Comparison of ENCODE assay signal across 23 mouse cellular contexts in the genomic region with DNA sequence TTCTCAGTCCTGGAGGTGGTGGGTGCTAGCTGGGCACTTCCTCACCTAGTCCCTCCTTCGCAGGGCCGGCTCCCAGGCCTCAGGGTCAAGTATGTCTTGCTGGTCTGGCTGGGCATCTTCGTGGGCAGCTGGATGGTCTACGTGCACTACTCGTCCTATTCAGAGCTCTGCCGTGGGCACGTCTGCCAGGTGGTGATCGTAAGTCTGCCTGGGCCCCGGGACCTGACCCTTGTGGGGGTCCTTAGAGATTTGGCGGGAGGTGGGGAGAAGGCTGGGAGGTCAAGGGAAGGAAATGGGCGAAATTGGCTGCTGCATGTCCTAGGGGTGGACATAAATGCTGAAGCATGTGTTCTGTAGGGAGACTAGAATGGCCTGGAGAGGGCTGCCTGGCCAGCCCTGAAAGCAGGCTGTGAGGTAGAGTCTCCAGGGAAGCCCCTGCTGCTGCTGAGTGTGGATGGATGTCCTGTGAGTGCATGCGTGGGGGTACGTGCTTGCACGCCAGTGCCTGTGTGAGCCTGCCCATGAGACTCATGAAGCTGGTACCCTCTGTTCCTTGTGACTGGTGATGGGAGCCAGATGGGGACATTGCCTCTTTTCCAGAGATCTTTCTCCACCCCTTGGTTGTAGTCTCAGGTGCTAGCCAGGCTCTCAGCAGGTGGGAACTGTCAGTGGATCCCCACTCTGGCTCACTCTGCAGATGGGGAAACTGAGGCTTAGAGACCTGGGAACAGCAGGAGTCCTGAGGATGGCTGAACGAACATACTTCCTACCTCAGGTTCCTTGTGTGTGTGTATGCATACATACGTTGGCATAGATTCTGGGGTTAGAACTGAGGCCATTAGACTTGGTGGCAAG. TPM values are rescaled to one million over a fixed set of nuclear protein-coding genes. Genes with fewer than 3 reads are reported as not detected.
DNase-seq lines count a peak whose midpoint lies in the region; ATAC-seq and TF ChIP-seq lines count a peak whose summit lies in the region.
"Had no signal": no experiment of that assay in that cellular context is flagged by ENCODE, and none has a peak within 500 bp of the region (broad histone marks: within the 10 kb centered on the region; RNA-seq: fewer than 3 reads in every experiment).

No protein-coding gene starts in this region.

- no peak overlapping the region for H3K4me2 ChIP-seq in forebrain, embryonic 12.5 days
- H3K4me2 ChIP-seq in forebrain, embryonic 16.5 days (ENCODE audit: low read length): no peak overlapping the region
- no peak overlapping the region for H3K4me2 ChIP-seq in midbrain, embryonic 12.5 days (replicated peaks)
- no peak overlapping the region for H3K4me2 ChIP-seq in midbrain, embryonic 14.5 days (ENCODE audit: low read length)
- no peak overlapping the region for H3K4me2 ChIP-seq in liver, postnatal 0 days (ENCODE audit: low read depth, low read length)

- H3K27ac ChIP-seq in forebrain, embryonic 12.5 days: peak overlapping the region; percentile 39; the same call in 1 of the 2 replicates
- H3K27ac ChIP-seq in forebrain, embryonic 16.5 days (ENCODE audit: low read length): no peak overlapping the region
- peak overlapping the region; percentile 31 for H3K27ac ChIP-seq in midbrain, embryonic 12.5 days (replicated peaks)
- no peak overlapping the region for H3K27ac ChIP-seq in midbrain, embryonic 10.5 days (replicated peaks)
- H3K27ac ChIP-seq in midbrain, embryonic 14.5 days (replicated peaks; ENCODE audit: low read depth, low read length): no peak overlapping the region
- H3K27ac ChIP-seq in liver, postnatal 0 days (ENCODE audit: low read depth): no peak overlapping the region
- H3K27ac ChIP-seq: kidney, postnatal 0 days; stomach, postnatal 0 days had no signal

- no peaks in the 10 kb centered on the region for H3K27me3 ChIP-seq in forebrain, embryonic 12.5 days
- H3K27me3 ChIP-seq in forebrain, embryonic 16.5 days (replicated peaks; ENCODE audit: control insufficient read depth, insufficient read depth, low read length): no peaks in the 10 kb centered on the region
- no peaks in the 10 kb centered on the region for H3K27me3 ChIP-seq in midbrain, embryonic 12.5 days
- H3K27me3 ChIP-seq in midbrain, embryonic 10.5 days (ENCODE audit: low read depth, poor library complexity, severe bottlenecking): peaks cover 1% of the 10 kb centered on the region; the same call in 1 of the 2 replicates
- no peaks in the 10 kb centered on the region for H3K27me3 ChIP-seq in midbrain, embryonic 14.5 days (ENCODE audit: control insufficient read depth, insufficient read depth, low read length)
- no peaks in the 10 kb centered on the region for H3K27me3 ChIP-seq in liver, postnatal 0 days (ENCODE audit: insufficient read depth, low read length)

- TF ChIP-seq EP300 in liver, postnatal 0 days (IDR thresholded peaks at IDR 0.05; ENCODE audit: low read depth): no peak

- peaks cover 52% of the 10 kb centered on the region for H3K4me1 ChIP-seq in forebrain, embryonic 12.5 days
- peaks cover 42% of the 10 kb centered on the region for H3K4me1 ChIP-seq in forebrain, embryonic 16.5 days (replicated peaks; ENCODE audit: control insufficient read depth, insufficient read depth, low read length)
- H3K4me1 ChIP-seq in midbrain, embryonic 12.5 days: peaks cover 35% of the 10 kb centered on the region
- peaks cover 63% of the 10 kb centered on the region for H3K4me1 ChIP-seq in midbrain, embryonic 10.5 days
- peaks cover 38% of the 10 kb centered on the region for H3K4me1 ChIP-seq in midbrain, embryonic 14.5 days (ENCODE audit: control insufficient read depth, insufficient read depth, low read length)
- H3K4me1 ChIP-seq in liver, postnatal 0 days (ENCODE audit: insufficient read depth): peaks cover 11% of the 10 kb centered on the region

- WGBS in forebrain, embryonic 12.5 days: 88% methylated on average over 16 of the region's 16 CpGs
- 85% methylated on average over 16 of the region's 16 CpGs for WGBS in forebrain, embryonic 16.5 days
- whole genome bisulfite sequencing in midbrain, embryonic 12.5 days: 87% methylated on average over 16 of the region's 16 CpGs
- 88% methylated on average over 16 of the region's 16 CpGs for WGBS in midbrain, embryonic 10.5 days
- 85% methylated on average over 16 of the region's 16 CpGs for WGBS in midbrain, embryonic 14.5 days
- WGBS in liver, postnatal 0 days (ENCODE audit: insufficient replicate concordance): 77% methylated on average over 16 of the region's 16 CpGs

- H3K9me3 ChIP-seq in forebrain, embryonic 12.5 days: no peaks in the 10 kb centered on the region
- H3K9me3 ChIP-seq in forebrain, embryonic 16.5 days (ENCODE audit: control insufficient read depth, low read length): no peaks in the 10 kb centered on the region
- H3K9me3 ChIP-seq in midbrain, embryonic 12.5 days: no peaks in the 10 kb centered on the region
- H3K9me3 ChIP-seq in midbrain, embryonic 10.5 days (replicated peaks): no peaks in the 10 kb centered on the region
- H3K9me3 ChIP-seq in midbrain, embryonic 14.5 days (ENCODE audit: control insufficient read depth, low read length): no peaks in the 10 kb centered on the region
- no peaks in the 10 kb centered on the region for H3K9me3 ChIP-seq in liver, postnatal 0 days (ENCODE audit: low read length)

- H3K9ac ChIP-seq in forebrain, embryonic 12.5 days: no peak overlapping the region
- no peak overlapping the region for H3K9ac ChIP-seq in forebrain, embryonic 16.5 days (replicated peaks; ENCODE audit: low read depth, low read length)
- no peak overlapping the region for H3K9ac ChIP-seq in midbrain, embryonic 12.5 days (replicated peaks)
- H3K9ac ChIP-seq in midbrain, embryonic 14.5 days (replicated peaks; ENCODE audit: low read length): peak overlapping the region; percentile 20; the same call in 1 of the 2 replicates
- no peak overlapping the region for H3K9ac ChIP-seq in liver, postnatal 0 days (replicated peaks)

- H3K4me3 ChIP-seq in forebrain, embryonic 12.5 days (replicated peaks): no peak overlapping the region
- no peak overlapping the region for H3K4me3 ChIP-seq in forebrain, embryonic 16.5 days (replicated peaks; ENCODE audit: low read length)
- no peak overlapping the region for H3K4me3 ChIP-seq in midbrain, embryonic 12.5 days
- H3K4me3 ChIP-seq in midbrain, embryonic 10.5 days: no peak overlapping the region
- no peak overlapping the region for H3K4me3 ChIP-seq in midbrain, embryonic 14.5 days (replicated peaks; ENCODE audit: low read depth, low read length)
- no peak overlapping the region for H3K4me3 ChIP-seq in liver, postnatal 0 days (ENCODE audit: low read depth, low read length)

- TF ChIP-seq CTCF in liver, postnatal 0 days (IDR thresholded peaks at IDR 0.05; ENCODE audit: low read depth): no peak

- H3K36me3 ChIP-seq in forebrain, embryonic 12.5 days (replicated peaks): peaks cover 44% of the 10 kb centered on the region
- H3K36me3 ChIP-seq in forebrain, embryonic 16.5 days (ENCODE audit: control insufficient read depth, insufficient read depth): peaks cover 22% of the 10 kb centered on the region
- H3K36me3 ChIP-seq in midbrain, embryonic 12.5 days: peaks cover 41% of the 10 kb centered on the region
- peaks cover 61% of the 10 kb centered on the region for H3K36me3 ChIP-seq in midbrain, embryonic 10.5 days
- H3K36me3 ChIP-seq in midbrain, embryonic 14.5 days (ENCODE audit: control insufficient read depth, insufficient read depth, low read length): peaks cover 47% of the 10 kb centered on the region
- H3K36me3 ChIP-seq in liver, postnatal 0 days (replicated peaks; ENCODE audit: insufficient read depth, low read length): peaks cover 28% of the 10 kb centered on the region

- ATAC-seq in forebrain, embryonic 12.5 days (ENCODE audit: low FRiP score): no peak
- no peak for ATAC-seq in forebrain, embryonic 16.5 days
- ATAC-seq in midbrain, embryonic 12.5 days (ENCODE audit: low FRiP score, low read depth): no peak
- no peak for ATAC-seq in midbrain, embryonic 14.5 days (ENCODE audit: low FRiP score, low TSS enrichment)
- ATAC-seq in liver, postnatal 0 days: no peak

- no peak for DNase-seq in midbrain, embryonic 10.5 days (ENCODE audit: low spot score)
- DNase-seq in midbrain, embryonic 14.5 days: no peak
- no peak for DNase-seq in thymus, postnatal 14 days
- no peak for DNase-seq in liver, postnatal 0 days
- no peak for DNase-seq in adrenal gland, adult 2 months
- DNase-seq: adrenal gland, postnatal 14 days; cerebellum, postnatal 14 days; lung, adult 18-20 months; spleen, adult 18-20 months; thymus, postnatal 36 days had no signal

RNA-seq across cellular contexts. Expression of a gene that starts 4.5 kb away (rescaled TPM):
- 67.1 and 67.2 TPM in 2 replicates for polyA plus RNA-seq in forebrain, embryonic 12.5 days (2016; fragmentation: Nextera tagmentation; extraction: Ambion mirVana)
- polyA plus RNA-seq in forebrain, embryonic 16.5 days (2015; fragmentation: Nextera tagmentation; extraction: Ambion mirVana): 106 and 125 TPM in 2 replicates
- 75.1 and 77.5 TPM in 2 replicates for polyA plus RNA-seq in midbrain, embryonic 12.5 days (2016; fragmentation: Nextera tagmentation; extraction: Ambion mirVana)
- polyA plus RNA-seq in midbrain, embryonic 10.5 days (2016; fragmentation: Nextera tagmentation; extraction: Ambion mirVana): 36.4 and 51.4 TPM in 2 replicates
- polyA plus RNA-seq in midbrain, embryonic 14.5 days (2014; fragmentation: Nextera tagmentation; extraction: Ambion mirVana): 123 and 160 TPM in 2 replicates
- polyA plus RNA-seq in liver, postnatal 0 days (2015; fragmentation: Nextera tagmentation; extraction: Ambion mirVana): 0.48 and 0.56 TPM in 2 replicates
- total RNA-seq in adrenal gland, adult 2 months (2021): 10 to 100 TPM in 1 of 2 experiments, 1 to 10 TPM in 1; 6.9 to 15.7 TPM
- polyA plus RNA-seq in adrenal gland, adult 2 months (2012; rRNA removed): 21.8 and 33.4 TPM in 2 replicates

RNA-seq across cellular contexts. Expression of a gene that starts 28.6 kb away (rescaled TPM):
- polyA plus RNA-seq in forebrain, embryonic 12.5 days (2016; fragmentation: Nextera tagmentation; extraction: Ambion mirVana): 5.4 and 6.7 TPM in 2 replicates
- 3.7 and 4.0 TPM in 2 replicates for polyA plus RNA-seq in forebrain, embryonic 16.5 days (2015; fragmentation: Nextera tagmentation; extraction: Ambion mirVana)
- 6.9 and 9.6 TPM in 2 replicates for polyA plus RNA-seq in midbrain, embryonic 12.5 days (2016; fragmentation: Nextera tagmentation; extraction: Ambion mirVana)
- polyA plus RNA-seq in midbrain, embryonic 10.5 days (2016; fragmentation: Nextera tagmentation; extraction: Ambion mirVana): 9.0 and 10.6 TPM in 2 replicates
- polyA plus RNA-seq in midbrain, embryonic 14.5 days (2014; fragmentation: Nextera tagmentation; extraction: Ambion mirVana): 1.8 and 3.8 TPM in 2 replicates
- polyA plus RNA-seq in liver, postnatal 0 days (2015; fragmentation: Nextera tagmentation; extraction: Ambion mirVana): 215 and 221 TPM in 2 replicates
- total RNA-seq in adrenal gland, adult 2 months (2021): 100 to 1,000 TPM; 469 to 591 TPM
- 584 and 714 TPM in 2 replicates for polyA plus RNA-seq in adrenal gland, adult 2 months (2012; rRNA removed)

RNA-seq across cellular contexts. Expression of a gene that starts 38.3 kb away (rescaled TPM):
- polyA plus RNA-seq in forebrain, embryonic 12.5 days (2016; fragmentation: Nextera tagmentation; extraction: Ambion mirVana): not detected in 2 replicates
- not detected in 2 replicates for polyA plus RNA-seq in forebrain, embryonic 16.5 days (2015; fragmentation: Nextera tagmentation; extraction: Ambion mirVana)
- polyA plus RNA-seq in midbrain, embryonic 12.5 days (2016; fragmentation: Nextera tagmentation; extraction: Ambion mirVana): not detected in 2 replicates
- not detected in 2 replicates for polyA plus RNA-seq in midbrain, embryonic 10.5 days (2016; fragmentation: Nextera tagmentation; extraction: Ambion mirVana)
- not detected in 2 replicates for polyA plus RNA-seq in midbrain, embryonic 14.5 days (2014; fragmentation: Nextera tagmentation; extraction: Ambion mirVana)
- 0.14 TPM in 1 of 2 replicates, not detected in the other for polyA plus RNA-seq in liver, postnatal 0 days (2015; fragmentation: Nextera tagmentation; extraction: Ambion mirVana)
- not detected for total RNA-seq in adrenal gland, adult 2 months (2021)
- not detected in 2 replicates for polyA plus RNA-seq in adrenal gland, adult 2 months (2012; rRNA removed)
- total RNA-seq: adrenal gland, postnatal 14 days; layer of hippocampus, postnatal 14 days had no signal
- polyA plus RNA-seq: embryonic facial prominence, embryonic 11.5 days; gonadal fat pad, adult 2 months; heart, embryonic 16.5 days; intestine, embryonic 14.5 days; kidney, postnatal 0 days; limb, embryonic 11.5 days; neural tube, embryonic 11.5 days; stomach, postnatal 0 days had no signal

RNA-seq across cellular contexts. Expression of a gene that starts 46.3 kb away (rescaled TPM):
- not detected in 2 replicates for polyA plus RNA-seq in forebrain, embryonic 12.5 days (2016; fragmentation: Nextera tagmentation; extraction: Ambion mirVana)
- polyA plus RNA-seq in forebrain, embryonic 16.5 days (2015; fragmentation: Nextera tagmentation; extraction: Ambion mirVana): not detected in 2 replicates
- polyA plus RNA-seq in midbrain, embryonic 12.5 days (2016; fragmentation: Nextera tagmentation; extraction: Ambion mirVana): not detected in 2 replicates
- not detected in 2 replicates for polyA plus RNA-seq in midbrain, embryonic 10.5 days (2016; fragmentation: Nextera tagmentation; extraction: Ambion mirVana)
- polyA plus RNA-seq in midbrain, embryonic 14.5 days (2014; fragmentation: Nextera tagmentation; extraction: Ambion mirVana): not detected in 2 replicates
- polyA plus RNA-seq in liver, postnatal 0 days (2015; fragmentation: Nextera tagmentation; extraction: Ambion mirVana): not detected in 2 replicates
- not detected for total RNA-seq in adrenal gland, adult 2 months (2021)
- not detected in 2 replicates for polyA plus RNA-seq in adrenal gland, adult 2 months (2012; rRNA removed)
- total RNA-seq: adrenal gland, postnatal 14 days; layer of hippocampus, postnatal 14 days; megakaryocyte progenitor cell, adult 5-6 weeks had no signal
- polyA plus RNA-seq: embryonic facial prominence, embryonic 11.5 days; gonadal fat pad, adult 2 months; heart, embryonic 16.5 days; intestine, embryonic 14.5 days; kidney, postnatal 0 days; limb, embryonic 11.5 days; neural tube, embryonic 11.5 days; stomach, postnatal 0 days had no signal

RNA-seq across cellular contexts. Expression of a gene that starts 53.0 kb away (rescaled TPM):
- 47.9 and 54.9 TPM in 2 replicates for polyA plus RNA-seq in forebrain, embryonic 12.5 days (2016; fragmentation: Nextera tagmentation; extraction: Ambion mirVana)
- 59.5 and 61.7 TPM in 2 replicates for polyA plus RNA-seq in forebrain, embryonic 16.5 days (2015; fragmentation: Nextera tagmentation; extraction: Ambion mirVana)
- 50.4 and 64.8 TPM in 2 replicates for polyA plus RNA-seq in midbrain, embryonic 12.5 days (2016; fragmentation: Nextera tagmentation; extraction: Ambion mirVana)
- 68.5 and 85.7 TPM in 2 replicates for polyA plus RNA-seq in midbrain, embryonic 10.5 days (2016; fragmentation: Nextera tagmentation; extraction: Ambion mirVana)
- polyA plus RNA-seq in midbrain, embryonic 14.5 days (2014; fragmentation: Nextera tagmentation; extraction: Ambion mirVana): 36.7 and 51.1 TPM in 2 replicates
- polyA plus RNA-seq in liver, postnatal 0 days (2015; fragmentation: Nextera tagmentation; extraction: Ambion mirVana): 49.6 and 53.0 TPM in 2 replicates
- total RNA-seq in adrenal gland, adult 2 months (2021): 100 to 1,000 TPM in 1 of 2 experiments, 10 to 100 TPM in 1; 71.2 to 146 TPM
- polyA plus RNA-seq in adrenal gland, adult 2 months (2012; rRNA removed): 355 and 444 TPM in 2 replicates

Comparison
In these comparisons a context has a peak if more than half of its experiments do, and no peak if none do; other contexts are left out.
1. H3K27ac ChIP-seq: peak in forebrain, embryonic 12.5 days (single experiment) and midbrain, embryonic 12.5 days (single experiment); none in forebrain, embryonic 16.5 days (single experiment), midbrain, embryonic 10.5 days (single experiment), midbrain, embryonic 14.5 days (single experiment) and liver, postnatal 0 days (single experiment).
2. RNA of a gene that starts 4.5 kb away (polyA plus RNA-seq): 106 to 125 TPM in forebrain, embryonic 16.5 days, 123 to 160 TPM in midbrain, embryonic 14.5 days, 75.1 to 77.5 TPM in midbrain, embryonic 12.5 days, 67.1 to 67.2 TPM in forebrain, embryonic 12.5 days, 36.4 to 51.4 TPM in midbrain, embryonic 10.5 days and 21.8 to 33.4 TPM in adrenal gland, adult 2 months; 0.48 to 0.56 TPM in liver, postnatal 0 days; every median in the first group is over 10 times any median in the second.
3. RNA of a gene that starts 28.6 kb away (polyA plus RNA-seq): 584 to 714 TPM in adrenal gland, adult 2 months and 215 to 221 TPM in liver, postnatal 0 days; 9.0 to 10.6 TPM in midbrain, embryonic 10.5 days, 6.9 to 9.6 TPM in midbrain, embryonic 12.5 days, 5.4 to 6.7 TPM in forebrain, embryonic 12.5 days, 1.8 to 3.8 TPM in midbrain, embryonic 14.5 days and 3.7 to 4.0 TPM in forebrain, embryonic 16.5 days; every median in the first group is over 10 times any median in the second.